9 mouse cellular contexts compared by ENCODE assay signal in the genomic region with DNA sequence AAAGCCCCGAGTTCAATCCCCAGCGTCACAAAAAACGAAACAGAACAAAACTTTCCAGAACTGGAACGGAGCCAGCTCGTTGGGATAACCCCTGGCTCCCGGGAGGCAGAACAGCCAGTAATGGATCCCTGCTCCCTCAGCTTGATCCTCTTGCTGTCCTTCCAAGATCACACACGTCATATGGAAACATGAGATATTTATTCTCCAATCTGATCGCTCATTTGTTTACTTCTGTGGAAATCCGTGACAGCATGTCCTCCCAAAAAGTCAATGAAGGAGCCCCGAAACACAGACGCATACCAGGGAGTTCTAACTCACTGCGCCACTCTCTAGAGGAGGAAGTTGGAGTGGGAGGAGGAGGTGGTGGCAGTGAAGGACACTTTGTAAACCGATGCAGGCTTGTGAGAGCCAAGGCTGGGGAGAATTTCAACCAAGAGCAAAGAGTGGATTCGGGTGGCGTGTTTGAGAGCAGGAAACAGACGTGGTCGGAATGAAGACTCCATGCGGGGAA.
DNase-seq lines count a peak whose midpoint lies in the region; ATAC-seq lines count a peak whose summit lies in the region.
"Had no signal": no experiment of that assay in that cellular context is flagged by ENCODE, and none has a peak within 500 bp of the region (broad histone marks: within the 10 kb centered on the region; RNA-seq: fewer than 3 reads in every experiment).

No protein-coding gene starts in this region.

- no peak overlapping the region for H3K4me2 ChIP-seq in heart, embryonic 11.5 days
- H3K4me2 ChIP-seq in forebrain, embryonic 12.5 days: no peak overlapping the region
- H3K4me2 ChIP-seq in intestine, embryonic 15.5 days (replicated peaks): no peak overlapping the region

- H3K27ac ChIP-seq in heart, embryonic 10.5 days: peak overlapping the region; percentile 33
- no peak overlapping the region; the same call in 1 of the 2 replicates for H3K27ac ChIP-seq in heart, embryonic 11.5 days (ENCODE audit: low read depth, low read length)
- H3K27ac ChIP-seq in forebrain, embryonic 12.5 days: peak overlapping the region; percentile 90
- H3K27ac ChIP-seq in intestine, embryonic 15.5 days: peak overlapping the region; percentile 57

- DNase-seq in heart, embryonic 10.5 days (ENCODE audit: low spot score): peak; percentile 52
- DNase-seq in neural tube, embryonic 10.5 days (ENCODE audit: extremely low spot score, low spot score): peak; percentile 25
- DNase-seq in right cerebral cortex, adult 18-20 months: no peak
- DNase-seq in urinary bladder, postnatal 14 days (ENCODE audit: low spot score): no peak
- DNase-seq in layer of hippocampus, postnatal 14 days (ENCODE audit: low spot score in 2 of 2): no peak

- no peak for ATAC-seq in heart, embryonic 11.5 days (replicated peaks; ENCODE audit: insufficient number of reproducible peaks, low FRiP score, low TSS enrichment)
- ATAC-seq in forebrain, embryonic 12.5 days (ENCODE audit: low FRiP score): no peak
- ATAC-seq in intestine, embryonic 15.5 days: no peak

- H3K27me3 ChIP-seq in heart, embryonic 10.5 days (ENCODE audit: insufficient read depth, poor library complexity, severe bottlenecking): no peaks in the 10 kb centered on the region
- H3K27me3 ChIP-seq in heart, embryonic 11.5 days (ENCODE audit: control insufficient read depth, insufficient read depth, low read length): no peaks in the 10 kb centered on the region
- no peaks in the 10 kb centered on the region for H3K27me3 ChIP-seq in forebrain, embryonic 12.5 days
- no peaks in the 10 kb centered on the region for H3K27me3 ChIP-seq in intestine, embryonic 15.5 days (replicated peaks)
- H3K27me3 ChIP-seq: CH12.LX had no signal

- H3K4me1 ChIP-seq in heart, embryonic 10.5 days: peaks cover 30% of the 10 kb centered on the region
- H3K4me1 ChIP-seq in heart, embryonic 11.5 days (ENCODE audit: control insufficient read depth, insufficient read depth, low read length): peaks cover 27% of the 10 kb centered on the region
- peaks cover 34% of the 10 kb centered on the region for H3K4me1 ChIP-seq in forebrain, embryonic 12.5 days
- peaks cover 24% of the 10 kb centered on the region for H3K4me1 ChIP-seq in intestine, embryonic 15.5 days (replicated peaks)

- H3K9ac ChIP-seq in heart, embryonic 11.5 days (ENCODE audit: low read depth, low read length): no peak overlapping the region
- no peak overlapping the region for H3K9ac ChIP-seq in forebrain, embryonic 12.5 days
- H3K9ac ChIP-seq in intestine, embryonic 15.5 days: no peak overlapping the region

- H3K36me3 ChIP-seq in heart, embryonic 10.5 days: no peaks in the 10 kb centered on the region
- no peaks in the 10 kb centered on the region for H3K36me3 ChIP-seq in heart, embryonic 11.5 days (ENCODE audit: control insufficient read depth, insufficient read depth, low read length)
- no peaks in the 10 kb centered on the region for H3K36me3 ChIP-seq in forebrain, embryonic 12.5 days (replicated peaks)
- H3K36me3 ChIP-seq in intestine, embryonic 15.5 days: no peaks in the 10 kb centered on the region

- no peak overlapping the region for H3K4me3 ChIP-seq in heart, embryonic 10.5 days
- no peak overlapping the region for H3K4me3 ChIP-seq in heart, embryonic 11.5 days (ENCODE audit: low read depth, low read length)
- no peak overlapping the region for H3K4me3 ChIP-seq in forebrain, embryonic 12.5 days (replicated peaks)
- no peak overlapping the region for H3K4me3 ChIP-seq in intestine, embryonic 15.5 days (replicated peaks)

- no peaks in the 10 kb centered on the region for H3K9me3 ChIP-seq in heart, embryonic 10.5 days
- H3K9me3 ChIP-seq in heart, embryonic 11.5 days (replicated peaks; ENCODE audit: control insufficient read depth, low read length): no peaks in the 10 kb centered on the region
- 0 out of 2 replicates have a peak, but pooled peaks cover 3% of the 10 kb centered on the region for H3K9me3 ChIP-seq in forebrain, embryonic 12.5 days
- no peaks in the 10 kb centered on the region for H3K9me3 ChIP-seq in intestine, embryonic 15.5 days

- WGBS in heart, embryonic 10.5 days: 69% methylated on average over 18 of the region's 18 CpGs
- WGBS in heart, embryonic 11.5 days (ENCODE audit: insufficient replicate concordance): 63% methylated on average over 18 of the region's 18 CpGs
- 58% methylated on average over 18 of the region's 18 CpGs for WGBS in forebrain, embryonic 12.5 days
- 46% methylated on average over 18 of the region's 18 CpGs for WGBS in intestine, embryonic 15.5 days

Comparison
In these comparisons a context has a peak if more than half of its experiments do, and no peak if none do; other contexts are left out.
1. DNase-seq: peak in heart, embryonic 10.5 days (single experiment) and neural tube, embryonic 10.5 days (single experiment); none in right cerebral cortex, adult 18-20 months (single experiment), urinary bladder, postnatal 14 days (single experiment) and layer of hippocampus, postnatal 14 days (0 of 2).